Mouse (Mus musculus) kidney, adult 18-20 months (tissue): ENCODE results near the gene Pou2f2.

Source experiments
- DNase-seq: peaks from one replicate; pipeline ENCODE4 v3.0.0; 2021

Gene Pou2f2

DNA sequence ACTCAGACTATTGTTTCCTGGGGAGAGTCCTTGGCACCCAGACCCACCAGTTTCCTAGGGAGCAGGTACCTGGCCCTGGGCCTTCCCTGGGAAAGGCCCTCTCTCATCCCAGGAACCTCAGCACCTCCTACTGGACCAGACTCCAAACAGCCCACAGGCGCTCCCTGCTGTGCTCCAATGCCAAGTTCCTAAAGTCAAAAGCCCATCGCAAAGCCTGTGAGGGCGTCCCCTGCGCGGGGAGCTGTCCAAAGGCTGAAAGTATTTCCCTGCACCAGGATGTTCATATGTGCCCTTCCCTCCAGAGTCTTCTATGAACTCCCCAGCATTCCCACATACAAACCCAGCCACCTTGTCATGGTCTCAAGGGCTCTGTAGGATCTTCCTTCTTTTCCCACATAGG, 37.8 kb downstream of the Pou2f2 start:
- DNase-seq = peak; percentile 26

GRCm38 (mm10) chr7:25137553-25137952, 42.0 kb downstream of the Pou2f2 start:
- no peak for DNase-seq

- peak; percentile 81 for DNase-seq
Measured at GRCm38 (mm10) chr7:25133092-25134049, 46.2 kb downstream of the Pou2f2 start.

GRCm38 (mm10) chr7:25132318-25132960, 47.1 kb downstream of the Pou2f2 start:
- DNase-seq = no peak

DNA sequence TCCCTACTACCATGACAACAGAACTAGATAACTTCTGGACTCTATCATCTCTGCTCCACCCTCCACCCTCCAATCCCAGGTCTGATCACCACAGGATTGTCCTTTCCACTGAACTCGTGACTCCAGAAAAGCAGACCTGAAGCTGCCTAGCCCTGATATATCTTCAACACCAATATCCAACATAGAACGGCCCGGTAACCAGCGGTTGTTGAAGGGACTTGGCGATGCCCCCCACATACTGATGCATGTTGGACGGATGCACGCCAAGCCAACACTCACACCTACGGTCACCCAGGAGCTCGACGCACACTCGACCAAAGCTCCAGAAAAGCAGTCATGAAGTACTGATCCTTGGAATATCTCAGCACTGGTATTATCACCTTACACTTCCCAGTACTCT, 48.3 kb downstream of the Pou2f2 start:
- no peak for DNase-seq

DNA sequence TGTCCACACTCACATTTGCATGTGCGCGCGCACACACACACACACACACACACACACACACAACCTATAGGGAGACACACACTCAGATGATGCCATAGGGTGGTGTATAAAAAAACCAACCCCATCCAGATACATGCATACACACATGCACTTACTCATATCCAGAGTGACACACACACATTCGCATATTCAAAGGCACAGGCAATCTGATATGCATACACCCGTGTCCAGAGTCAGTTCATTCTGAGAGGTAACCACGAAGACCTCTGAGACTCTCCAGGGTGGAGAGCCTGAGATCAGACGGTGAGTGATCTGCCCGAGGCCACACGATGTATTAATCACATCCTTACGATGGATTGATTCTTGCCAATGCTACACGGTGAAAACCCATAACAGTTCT, 49.0 kb downstream of the Pou2f2 start:
- no peak for DNase-seq

GRCm38 (mm10) chr7:25129390-25129979, 50.0 kb downstream of the Pou2f2 start:
- DNase-seq = no peak

GRCm38 (mm10) chr7:25127971-25128370, 51.6 kb downstream of the Pou2f2 start:
- no peak for DNase-seq

- DNase-seq = no peak
Measured at GRCm38 (mm10) chr7:25125716-25126281, 53.7 kb downstream of the Pou2f2 start.

- DNase-seq = no peak
Measured at GRCm38 (mm10) chr7:25121240-25121786, 58.2 kb downstream of the Pou2f2 start.

DNA sequence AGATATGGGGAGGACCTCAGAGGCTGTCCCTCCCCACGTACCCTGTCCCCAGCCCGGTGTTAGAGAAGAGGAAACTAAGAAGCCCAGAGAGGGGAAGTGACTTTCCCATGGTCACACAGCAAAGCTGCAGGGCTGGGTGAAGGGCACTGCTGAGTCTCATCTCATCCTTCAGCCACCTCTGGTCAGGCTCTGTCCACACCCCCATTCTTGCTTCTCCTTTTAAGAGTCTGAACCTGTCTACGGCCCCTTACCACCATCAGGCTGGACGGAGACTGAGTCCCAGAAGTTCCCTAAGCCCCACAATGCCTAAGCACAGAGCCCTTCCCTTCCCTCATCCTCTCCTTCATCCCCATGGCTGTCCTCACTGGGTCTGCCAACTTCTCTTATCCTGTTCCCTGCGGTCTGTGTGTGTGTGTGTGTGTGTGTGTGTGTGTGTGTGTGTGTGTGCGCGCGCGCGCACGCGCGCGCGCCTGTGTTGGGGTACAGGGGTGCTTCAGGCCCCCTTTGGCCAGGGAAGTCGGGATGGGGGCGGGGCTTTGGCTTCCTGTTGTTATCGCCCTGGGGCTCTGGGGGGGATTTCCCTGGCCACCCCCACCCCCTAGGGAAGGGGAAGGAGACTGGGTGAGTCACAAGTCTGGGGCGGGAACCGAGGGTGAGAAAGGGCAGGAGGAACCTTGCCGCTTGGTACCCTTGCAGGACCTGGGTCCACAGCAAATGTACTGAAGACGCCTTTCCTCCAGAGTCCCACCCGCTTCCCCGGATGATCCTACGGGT, 59.3 kb downstream of the Pou2f2 start:
- peak; percentile 8 for DNase-seq

GRCm38 (mm10) chr7:25112956-25113603, 66.4 kb downstream of the Pou2f2 start:
- DNase-seq = no peak

DNA sequence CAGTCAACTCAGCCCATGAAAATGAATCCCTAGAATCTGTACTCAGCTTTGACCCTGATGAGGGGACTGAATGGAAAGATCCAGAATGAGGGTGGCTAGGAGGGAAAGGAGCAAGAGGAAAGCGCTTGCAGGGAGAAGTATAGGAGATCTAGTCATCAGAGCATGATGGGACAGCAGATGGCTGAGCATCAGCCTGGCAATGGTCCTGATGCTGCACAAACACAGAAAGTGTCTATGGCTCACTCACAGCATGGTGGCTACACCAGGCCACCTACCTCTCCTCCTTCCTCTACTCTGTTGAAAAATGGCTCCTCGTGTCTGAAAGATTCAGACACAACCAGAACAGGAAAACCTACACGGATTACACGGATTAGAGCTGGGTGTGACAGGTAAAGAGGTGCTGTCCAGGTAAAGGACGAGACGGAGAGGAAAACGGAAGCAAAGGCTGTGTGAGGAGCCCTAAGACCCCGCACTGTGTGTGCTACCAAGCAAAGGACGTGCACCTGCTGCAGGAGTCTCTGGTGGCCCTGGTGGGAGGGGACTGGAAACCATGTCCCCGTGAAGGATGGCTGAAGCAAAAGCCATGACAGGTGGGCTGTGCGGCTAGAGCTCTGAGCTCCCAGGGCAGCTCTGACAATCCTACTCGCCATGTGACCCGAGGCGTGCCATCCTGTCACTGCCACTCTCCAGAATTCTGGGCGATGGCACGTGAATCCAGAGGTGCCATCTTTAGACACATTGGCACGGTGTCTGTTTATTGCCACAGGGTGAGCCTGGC, 67.2 kb downstream of the Pou2f2 start:
- DNase-seq = no peak

DNA sequence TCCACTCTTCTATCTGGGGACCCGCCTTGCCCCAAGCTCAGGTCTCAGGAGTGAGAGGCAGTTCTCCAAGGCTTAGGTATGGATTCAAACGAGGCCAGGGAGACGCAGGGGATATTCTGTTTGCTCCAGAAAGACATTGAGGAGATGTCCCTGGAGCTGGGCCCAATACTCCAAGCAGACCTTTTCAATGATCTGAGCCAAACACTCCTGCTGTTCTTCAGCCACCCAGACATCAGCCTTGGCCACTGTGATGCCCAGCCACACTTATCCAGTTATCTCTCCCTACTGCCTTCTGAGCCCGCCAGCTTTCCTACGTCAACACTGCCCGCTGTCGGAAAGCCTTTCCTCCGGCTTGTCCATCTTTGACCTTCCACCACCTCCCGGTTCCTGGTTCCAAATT, 69.2 kb downstream of the Pou2f2 start:
- DNase-seq = no peak

DNA sequence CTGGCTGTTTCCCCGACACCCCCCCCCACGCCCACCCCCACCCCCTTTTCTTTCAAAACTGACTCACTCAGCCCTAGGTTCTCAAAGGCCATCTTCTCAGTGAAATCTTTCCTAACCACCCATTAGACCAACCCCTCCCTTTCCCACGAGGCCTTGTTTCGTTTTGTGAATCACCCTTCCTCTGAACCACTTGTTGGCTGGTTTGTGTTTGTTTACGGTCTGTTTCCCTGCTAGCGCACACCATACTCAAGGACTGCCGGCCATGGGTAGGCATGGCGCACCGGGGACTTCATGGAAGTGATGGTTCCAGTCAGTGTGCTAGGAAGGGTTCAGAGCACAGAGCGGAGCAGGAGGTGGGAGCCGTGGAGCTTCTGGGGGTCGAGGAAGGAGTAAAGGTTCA, 70.2 kb downstream of the Pou2f2 start:
- no peak for DNase-seq

- DNase-seq = no peak
Measured at GRCm38 (mm10) chr7:25106790-25107502, 72.6 kb downstream of the Pou2f2 start.

DNA sequence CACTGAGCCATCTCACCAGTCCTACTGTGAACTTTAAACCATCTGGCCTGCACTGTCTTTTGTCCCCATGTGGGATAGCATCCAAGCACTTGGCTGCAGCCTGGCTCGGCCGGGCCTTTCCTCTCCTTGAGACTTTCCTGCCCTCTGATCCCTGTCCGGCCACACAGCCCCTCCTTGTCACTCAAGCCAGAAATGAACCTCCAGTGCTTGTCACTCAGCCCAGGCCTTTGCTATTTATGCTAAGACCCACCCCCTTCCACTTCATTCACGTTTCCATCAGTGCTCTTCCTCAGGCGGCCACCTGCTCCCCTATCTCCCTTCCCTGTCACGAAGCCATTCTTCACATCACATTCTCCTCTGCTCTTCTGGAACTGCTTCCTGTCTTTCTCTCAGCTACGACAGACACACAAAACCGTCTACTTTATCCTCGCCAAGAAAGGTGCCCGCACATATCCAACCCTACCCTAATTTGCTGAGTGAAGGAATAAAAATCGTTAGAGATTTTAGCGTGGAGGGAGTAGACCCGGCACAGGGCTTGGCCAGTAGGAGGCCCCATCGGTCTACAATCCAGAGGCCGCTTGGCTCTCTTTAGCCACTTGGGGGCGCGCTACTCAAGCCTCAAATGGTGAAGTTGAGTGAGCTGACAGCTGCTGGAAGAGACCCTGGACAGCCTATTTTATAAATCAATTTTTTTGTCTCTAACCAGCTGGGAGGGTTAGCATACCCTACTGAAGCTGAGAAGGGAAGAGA, 73.9 kb downstream of the Pou2f2 start:
- peak; percentile 73 for DNase-seq

- DNase-seq = no peak
Measured at GRCm38 (mm10) chr7:25099581-25099980, 79.9 kb downstream of the Pou2f2 start.

GRCm38 (mm10) chr7:25098169-25098568, 81.4 kb downstream of the Pou2f2 start:
- DNase-seq = no peak

GRCm38 (mm10) chr7:25089875-25090274, 89.7 kb downstream of the Pou2f2 start:
- no peak for DNase-seq
